ENCODE assay signal across 10 mouse cellular contexts in genomic region chr3:36551343-36551742, GRCm38 (mm10). TPM values are rescaled to one million over a fixed set of nuclear protein-coding genes. Genes with fewer than 3 reads are reported as not detected.
DNase-seq lines count a peak whose midpoint lies in the region; ATAC-seq lines count a peak whose summit lies in the region.
"Had no signal": no experiment of that assay in that cellular context is flagged by ENCODE, and none has a peak within 500 bp of the region (broad histone marks: within the 10 kb centered on the region; RNA-seq: fewer than 3 reads in every experiment).

No protein-coding gene starts in this region.

- no peaks in the 10 kb centered on the region for H3K9me3 ChIP-seq in kidney, embryonic 15.5 days (replicated peaks)
- no peaks in the 10 kb centered on the region for H3K9me3 ChIP-seq in intestine, embryonic 16.5 days (ENCODE audit: control insufficient read depth, low read length)

- peak overlapping the region; percentile 91 for H3K4me3 ChIP-seq in kidney, embryonic 15.5 days (replicated peaks)
- no peak overlapping the region for H3K4me3 ChIP-seq in intestine, embryonic 16.5 days (ENCODE audit: low read length)

- peaks cover 25% of the 10 kb centered on the region for H3K36me3 ChIP-seq in kidney, embryonic 15.5 days
- no peaks in the 10 kb centered on the region for H3K36me3 ChIP-seq in intestine, embryonic 16.5 days (ENCODE audit: control insufficient read depth, insufficient read depth, low read length)

- peak overlapping the region; percentile 81 for H3K4me2 ChIP-seq in kidney, embryonic 15.5 days
- H3K4me2 ChIP-seq in intestine, embryonic 16.5 days (ENCODE audit: low read depth, low read length), result peak overlapping the region; percentile 84

- peak; percentile 49 for ATAC-seq in kidney, embryonic 15.5 days (replicated peaks; ENCODE audit: low FRiP score)
- ATAC-seq in intestine, embryonic 16.5 days, result no peak

- DNase-seq in kidney, adult 18-20 months, result no peak
- peak; percentile 10 to 24 for DNase-seq in cerebellum, postnatal 36 days
- peak; percentile 59 for DNase-seq in gastrocnemius, postnatal 25 days
- DNase-seq in lung, postnatal 10 days, result peak; percentile 63
- DNase-seq in right cerebral cortex, postnatal 14 days, result peak; percentile 39
- DNase-seq in natural killer cell, adult 2 months (ENCODE audit: low spot score in 2 of 2), result no peak

- WGBS in kidney, embryonic 15.5 days, result 29% methylated on average over 9 of the region's 9 CpGs
- 52% methylated on average over 9 of the region's 9 CpGs for WGBS in intestine, embryonic 16.5 days

- no peak overlapping the region for H3K27ac ChIP-seq in kidney, embryonic 15.5 days
- H3K27ac ChIP-seq in intestine, embryonic 16.5 days (ENCODE audit: low read length), result no peak overlapping the region; the same call in 1 of the 2 replicates
- H3K27ac ChIP-seq: macrophage had no signal

- H3K4me1 ChIP-seq in kidney, embryonic 15.5 days, result peaks cover 15% of the 10 kb centered on the region
- H3K4me1 ChIP-seq in intestine, embryonic 16.5 days (ENCODE audit: control insufficient read depth, insufficient read depth, low read length), result peaks cover 10% of the 10 kb centered on the region

- no peaks in the 10 kb centered on the region for H3K27me3 ChIP-seq in kidney, embryonic 15.5 days
- no peaks in the 10 kb centered on the region for H3K27me3 ChIP-seq in intestine, embryonic 16.5 days (replicated peaks; ENCODE audit: control insufficient read depth, insufficient read depth, low read length)

- no peak overlapping the region for H3K9ac ChIP-seq in kidney, embryonic 15.5 days
- no peak overlapping the region for H3K9ac ChIP-seq in intestine, embryonic 16.5 days (ENCODE audit: low read depth, low read length)

RNA-seq across cellular contexts. Expression of gene Exosc9, which starts 1.1 kb away (rescaled TPM):
- 64.6 and 70.7 TPM in 2 replicates for polyA plus RNA-seq in kidney, embryonic 15.5 days (2015; fragmentation: Nextera tagmentation; extraction: Ambion mirVana)
- total RNA-seq in gastrocnemius, postnatal 25 days (2021), result 10 to 100 TPM; 13.5 to 15.0 TPM
- 55.6 and 69.1 TPM in 2 replicates for polyA plus RNA-seq in intestine, embryonic 16.5 days (2015; fragmentation: Nextera tagmentation; extraction: Ambion mirVana)

RNA-seq across cellular contexts. Expression of gene Ccna2, which starts 20.6 kb away (rescaled TPM):
- 185 and 190 TPM in 2 replicates for polyA plus RNA-seq in kidney, embryonic 15.5 days (2015; fragmentation: Nextera tagmentation; extraction: Ambion mirVana)
- total RNA-seq in gastrocnemius, postnatal 25 days (2021), result 1 to 10 TPM in 1 of 2 experiments, under 1 TPM in 1; 0.97 to 1.3 TPM
- polyA plus RNA-seq in intestine, embryonic 16.5 days (2015; fragmentation: Nextera tagmentation; extraction: Ambion mirVana), result 140 and 155 TPM in 2 replicates

RNA-seq across cellular contexts. Expression of gene Gm11549, which starts 29.7 kb away (rescaled TPM):
- polyA plus RNA-seq in kidney, embryonic 15.5 days (2015; fragmentation: Nextera tagmentation; extraction: Ambion mirVana), result 0.05 TPM in 2 replicates
- not detected for total RNA-seq in gastrocnemius, postnatal 25 days (2021)
- 0.54 TPM in 2 replicates for polyA plus RNA-seq in intestine, embryonic 16.5 days (2015; fragmentation: Nextera tagmentation; extraction: Ambion mirVana)
- total RNA-seq: common myeloid progenitor, adult 5-6 weeks had no signal
- polyA plus RNA-seq: macrophage had no signal

Comparison
In these comparisons a context has a peak if more than half of its experiments do, and no peak if none do; other contexts are left out.
1. DNase-seq: peak in cerebellum, postnatal 36 days (2 of 2), gastrocnemius, postnatal 25 days (single experiment), lung, postnatal 10 days (single experiment) and right cerebral cortex, postnatal 14 days (single experiment); none in kidney, adult 18-20 months (single experiment) and natural killer cell, adult 2 months (0 of 2).